In genomic region chr8:40089377-40089776, GRCm38 (mm10) we compare ENCODE assay signal across 26 mouse cellular contexts.
"Had no signal": no experiment of that assay in that cellular context is flagged by ENCODE, and none has a peak within 500 bp of the region (broad histone marks: within the 10 kb centered on the region; RNA-seq: fewer than 3 reads in every experiment).

No protein-coding gene starts in this region.

- H3K9me3 ChIP-seq: heart, embryonic 10.5 days; heart, embryonic 12.5 days; hindbrain, embryonic 10.5 days; hindbrain, embryonic 12.5 days; intestine, embryonic 15.5 days; limb, embryonic 13.5 days; limb, embryonic 15.5 days; liver, embryonic 13.5 days; liver, embryonic 15.5 days had no signal

- ATAC-seq: hindbrain, embryonic 16.5 days; inflammation-experienced regulatory T-cells, adult 6 months; intestine, embryonic 15.5 days; intestine, postnatal 0 days had no signal

- H3K4me2 ChIP-seq: heart, embryonic 12.5 days; hindbrain, embryonic 12.5 days; hindbrain, embryonic 14.5 days; intestine, embryonic 15.5 days; limb, embryonic 13.5 days; limb, embryonic 15.5 days; liver, embryonic 13.5 days; liver, embryonic 15.5 days had no signal

- H3K27ac ChIP-seq: gastrocnemius, adult 2 months; heart, embryonic 10.5 days; hindbrain, embryonic 10.5 days; hindbrain, embryonic 12.5 days; hindbrain, embryonic 14.5 days; intestine, embryonic 15.5 days; layer of hippocampus, adult 2 months; limb, embryonic 13.5 days; limb, embryonic 15.5 days; liver, embryonic 13.5 days; liver, embryonic 15.5 days had no signal

- H3K4me1 ChIP-seq: heart, embryonic 10.5 days; heart, embryonic 12.5 days; hindbrain, embryonic 10.5 days; hindbrain, embryonic 12.5 days; intestine, embryonic 15.5 days; limb, embryonic 13.5 days; limb, embryonic 15.5 days; liver, embryonic 13.5 days; liver, embryonic 15.5 days had no signal

- H3K27me3 ChIP-seq: heart, embryonic 12.5 days; hindbrain, embryonic 12.5 days; intestine, embryonic 15.5 days; limb, embryonic 13.5 days; limb, embryonic 15.5 days; liver, embryonic 13.5 days; liver, embryonic 15.5 days had no signal

- H3K4me3 ChIP-seq: gastrocnemius, adult 2 months; heart, embryonic 10.5 days; heart, embryonic 12.5 days; hindbrain, embryonic 10.5 days; hindbrain, embryonic 12.5 days; intestine, embryonic 15.5 days; layer of hippocampus, adult 2 months; limb, embryonic 13.5 days; limb, embryonic 15.5 days; liver, embryonic 13.5 days; liver, embryonic 15.5 days had no signal

- H3K9ac ChIP-seq: heart, embryonic 12.5 days; hindbrain, embryonic 12.5 days; hindbrain, embryonic 14.5 days; intestine, embryonic 15.5 days; limb, embryonic 13.5 days; limb, embryonic 15.5 days; liver, embryonic 13.5 days; liver, embryonic 15.5 days had no signal

- H3K36me3 ChIP-seq: heart, embryonic 10.5 days; heart, embryonic 12.5 days; hindbrain, embryonic 10.5 days; hindbrain, embryonic 12.5 days; intestine, embryonic 15.5 days; limb, embryonic 13.5 days; limb, embryonic 15.5 days; liver, embryonic 13.5 days; liver, embryonic 15.5 days had no signal

- DNase-seq: gastrocnemius, adult 2 months; gastrocnemius, postnatal 10 days; gastrocnemius, postnatal 25 days; heart, adult 18-20 months; heart, postnatal 10 days; heart, postnatal 4 days; kidney, adult 18-20 months; kidney, adult 8-10 months; kidney, postnatal 10 days; kidney, postnatal 25 days; kidney, postnatal 4 days; left cerebral cortex, postnatal 4 days; liver, embryonic 13.5 days had no signal
